Mouse (Mus musculus) CH12.LX (cell line): ENCODE measurements around the gene Tia1.

ENCODE experiments used
- BHLHE40 ChIP-seq: IDR thresholded peaks from 2 replicates; pipeline ENCODE4 v1.6.1; 2011; ENCODE audit warnings: mild to moderate bottlenecking, low read depth, low read length, improper control_type of control experiment
- CTCF ChIP-seq, 2 experiments: IDR thresholded peaks in 1 of 2; conservative IDR thresholded peaks in 1 of 2; 2 replicates each; pipeline ENCODE4 v1.5.1; 2011 to 2012; ENCODE audit warnings: low read depth in 2 of 2, low read length in 2 of 2, improper control_type of control experiment in 1 of 2, inconsistent platforms in 1 of 2, mild to moderate bottlenecking in 1 of 2, moderate library complexity in 1 of 2
- EP300 ChIP-seq: IDR thresholded peaks from 2 replicates; pipeline ENCODE4 v1.6.1; 2011; ENCODE audit warnings: low read length, improper control_type of control experiment
- MAX ChIP-seq: IDR thresholded peaks from 2 replicates; pipeline ENCODE4 v1.6.1; 2011; ENCODE audit warnings: low read length, improper control_type of control experiment
- MEF2A ChIP-seq: IDR thresholded peaks from 2 replicates; pipeline ENCODE4 v1.6.1; 2014; ENCODE audit warnings: low read depth, mild to moderate bottlenecking, inconsistent platforms, low read length, improper control_type of control experiment, borderline replicate concordance
- POLR2A ChIP-seq: IDR thresholded peaks from 2 replicates; pipeline ENCODE4 v1.6.1; 2011; ENCODE audit warnings: low read depth, mild to moderate bottlenecking, improper control_type of control experiment, low read length
- SIN3A ChIP-seq: IDR thresholded peaks from 2 replicates; pipeline ENCODE4 v1.6.1; 2012; ENCODE audit warnings: low read length, improper control_type of control experiment, inconsistent platforms
- UBTF ChIP-seq: IDR thresholded peaks from 2 replicates; pipeline ENCODE4 v1.6.1; 2012; ENCODE audit warnings: low read depth, mild to moderate bottlenecking, inconsistent platforms, low read length, improper control_type of control experiment, moderate library complexity
- ZMIZ1 ChIP-seq: IDR thresholded peaks from 2 replicates; pipeline ENCODE4 v1.6.1; 2012; ENCODE audit warnings: low read depth, mild to moderate bottlenecking, inconsistent platforms, low read length, improper control_type of control experiment

GRCm38 (mm10) chr6:86402681-86403607 lies 1.1 kb upstream of the Tia1 start:
- no peak for TF ChIP-seq MAX
- no peak for TF ChIP-seq POLR2A
- no peak for TF ChIP-seq MEF2A
- no peak for TF ChIP-seq ZMIZ1
- no peak for TF ChIP-seq EP300
- no peak for TF ChIP-seq UBTF
- TF ChIP-seq BHLHE40 = no peak
- TF ChIP-seq SIN3A = no peak
- no peak for TF ChIP-seq CTCF (conservative IDR thresholded peaks at IDR 0.05 in 1 of 2, IDR thresholded peaks at IDR 0.05 in 1 of 2; ENCODE audit: low read depth in 2 of 2, low read length in 2 of 2)
